Mouse (Mus musculus) telencephalon, adult 2 months (tissue): Measurements from ENCODE around the gene Washc4.

ENCODE experiments used
- DNase-seq: peaks from one replicate; pipeline ENCODE4 v3.0.0-alpha.2; 2011; ENCODE audit warnings: low read depth, low spot score

Washc4 gene

GRCm38 (mm10) chr10:83600650-83601049 is 57.1 kb downstream of the Washc4 start:
- DNase-seq = no peak

- DNase-seq = no peak
These were observed 60.5 kb downstream of the Washc4 start for GRCm38 (mm10) chr10:83603956-83604564.

GRCm38 (mm10) chr10:83605637-83606183 is 62.2 kb downstream of the Washc4 start:
- no peak for DNase-seq

GRCm38 (mm10) chr10:83607111-83607510 is 63.6 kb downstream of the Washc4 start:
- DNase-seq = no peak

- DNase-seq = no peak
These were observed 65.0 kb downstream of the Washc4 start for GRCm38 (mm10) chr10:83608596-83608995.

- no peak for DNase-seq
These were observed 67.0 kb downstream of the Washc4 start for GRCm38 (mm10) chr10:83610518-83610917.

GRCm38 (mm10) chr10:83611863-83612262 is 68.3 kb downstream of the Washc4 start:
- no peak for DNase-seq

GRCm38 (mm10) chr10:83612648-83613215 is 69.2 kb downstream of the Washc4 start:
- DNase-seq = no peak

GRCm38 (mm10) chr10:83617366-83617765 is 73.8 kb downstream of the Washc4 start:
- no peak for DNase-seq

- peak; percentile 29 for DNase-seq
These were observed 75.4 kb downstream of the Washc4 start for GRCm38 (mm10) chr10:83618819-83619440.

- DNase-seq = no peak
These were observed 77.0 kb downstream of the Washc4 start for GRCm38 (mm10) chr10:83620350-83621055.

- no peak for DNase-seq
These were observed 80.5 kb downstream of the Washc4 start for GRCm38 (mm10) chr10:83624065-83624464.

GRCm38 (mm10) chr10:83624841-83625240 is 81.3 kb downstream of the Washc4 start:
- no peak for DNase-seq

- DNase-seq = no peak
These were observed 83.6 kb downstream of the Washc4 start for GRCm38 (mm10) chr10:83627113-83627687.

GRCm38 (mm10) chr10:83628241-83628640 is 84.7 kb downstream of the Washc4 start:
- DNase-seq = no peak

- DNase-seq = no peak
These were observed 85.7 kb downstream of the Washc4 start for GRCm38 (mm10) chr10:83629190-83629781.

- no peak for DNase-seq
These were observed 86.3 kb downstream of the Washc4 start for GRCm38 (mm10) chr10:83629878-83630277.

GRCm38 (mm10) chr10:83630899-83631298 is 87.3 kb downstream of the Washc4 start:
- DNase-seq = no peak

GRCm38 (mm10) chr10:83631775-83632174 is 88.2 kb downstream of the Washc4 start:
- DNase-seq = no peak

GRCm38 (mm10) chr10:83632806-83633374 is 89.3 kb downstream of the Washc4 start:
- DNase-seq = no peak

- no peak for DNase-seq
These were observed 90.9 kb downstream of the Washc4 start for GRCm38 (mm10) chr10:83634461-83634860.
